Mouse (Mus musculus): ENCODE results near the gene Grik4.

- no peak for TF ChIP-seq POLR2A (IDR thresholded peaks at IDR 0.05; ENCODE audit: control insufficient read depth, extremely low read depth, insufficient read depth, low read length, poor library complexity)
- TF ChIP-seq CTCF (IDR thresholded peaks at IDR 0.05; ENCODE audit: borderline replicate concordance, control insufficient read depth, extremely low read depth, insufficient read depth, low read length, poor library complexity), result no peak
These were observed 142.4 kb downstream of the Grik4 start for GRCm38 (mm10) chr9:42801929-42802328.

All from thymus, adult 2 months (tissue).